Mouse (Mus musculus): Measurements from ENCODE around the gene Bak1.

Bak1 gene

DNA sequence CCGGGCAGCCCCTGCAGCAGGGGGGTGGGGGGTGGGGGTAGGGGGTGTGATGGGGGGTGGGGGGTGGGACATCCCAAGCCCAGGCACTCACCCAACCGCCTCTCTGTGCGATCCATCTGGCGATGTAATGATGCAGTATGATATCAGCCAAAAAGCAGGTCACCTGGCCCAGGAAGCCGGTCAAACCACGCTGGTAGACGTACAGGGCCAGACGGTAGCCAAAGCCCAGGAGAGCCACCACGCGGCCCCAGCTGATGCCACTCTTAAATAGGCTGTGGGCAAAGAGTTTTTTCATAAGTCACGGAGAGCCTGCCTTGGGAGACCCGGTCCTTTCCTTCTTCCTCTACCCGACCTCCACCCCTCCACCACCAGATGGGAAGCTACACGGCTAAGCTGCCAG is 7.7 kb downstream of the Bak1 start:
- no peak for DNase-seq (ENCODE audit: low spot score)

DNA sequence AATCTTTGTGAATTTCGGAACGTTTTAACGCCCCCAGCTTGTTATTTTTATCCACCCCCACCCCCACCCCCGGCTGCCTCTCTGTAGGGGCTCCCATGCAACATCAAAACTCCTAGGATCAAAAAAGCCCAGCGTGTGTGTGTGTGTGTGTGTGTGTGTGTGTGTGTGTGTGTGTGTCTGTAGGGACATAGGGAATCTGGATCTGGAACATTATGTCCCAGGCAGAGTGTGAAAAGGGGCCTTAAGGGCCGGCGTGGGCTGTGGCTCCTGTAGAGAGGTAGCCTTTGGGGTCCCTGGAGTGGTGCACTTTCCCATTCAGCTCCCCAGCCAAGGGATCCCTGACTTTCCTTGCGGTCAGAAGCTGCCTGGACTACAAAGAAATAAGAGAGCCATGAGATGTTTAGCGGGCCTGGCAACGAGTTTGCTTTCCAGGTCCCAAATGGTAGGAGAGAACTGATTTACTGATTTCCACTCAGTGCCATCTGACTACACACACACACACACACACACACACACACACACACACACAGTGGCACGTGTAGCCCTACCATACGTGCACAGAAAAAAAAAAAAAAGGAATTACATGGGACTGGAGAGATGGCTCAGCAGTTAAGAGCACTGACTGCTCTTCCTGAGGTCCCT is 10.1 kb downstream of the Bak1 start:
- DNase-seq (ENCODE audit: low spot score), result no peak

DNA sequence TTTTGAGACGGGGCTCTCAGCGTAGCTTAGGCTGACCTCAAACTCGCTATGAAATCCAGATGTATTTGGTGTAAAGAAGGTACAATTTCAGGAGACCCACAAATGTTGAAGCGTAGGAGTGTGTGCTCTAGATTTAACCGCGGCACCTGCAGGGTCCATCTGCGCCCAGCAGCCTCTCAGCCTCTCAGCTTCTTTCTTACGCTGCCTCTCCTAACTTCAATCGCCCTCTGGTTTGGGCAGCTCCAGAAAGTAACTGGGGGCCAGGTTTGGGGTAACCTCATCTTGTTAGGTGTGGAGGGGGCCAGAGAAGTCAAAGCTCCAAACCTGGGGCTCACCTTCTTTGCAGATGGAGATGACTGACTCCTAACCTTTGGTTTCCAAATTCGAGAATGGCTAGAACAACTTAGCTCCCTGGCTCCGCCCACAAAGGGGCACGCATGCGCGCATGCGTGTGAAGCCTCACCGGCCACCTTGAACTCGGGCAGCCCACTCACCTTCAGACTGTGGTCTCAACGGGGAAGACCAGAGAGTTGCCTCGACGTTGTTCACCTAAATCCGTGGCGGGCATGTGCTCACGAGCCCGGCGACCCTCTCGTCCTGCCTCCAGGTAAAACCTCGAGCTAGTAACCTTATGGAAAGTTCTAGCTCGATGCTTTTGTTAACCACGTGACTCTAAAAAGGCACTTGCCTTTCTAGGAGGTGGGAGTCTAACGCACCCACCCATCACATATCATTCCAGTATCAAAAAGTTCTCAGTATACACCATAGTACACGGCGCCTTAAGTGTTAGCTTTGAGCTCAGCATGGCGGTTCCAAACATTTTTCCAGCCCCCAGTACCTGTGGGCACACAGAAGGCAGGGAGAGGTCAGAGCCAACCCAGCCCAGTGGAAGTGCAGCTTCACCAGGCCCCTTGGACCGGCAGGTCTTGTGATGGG is 11.0 kb downstream of the Bak1 start:
- DNase-seq (ENCODE audit: low spot score), result peak; percentile 72

DNA sequence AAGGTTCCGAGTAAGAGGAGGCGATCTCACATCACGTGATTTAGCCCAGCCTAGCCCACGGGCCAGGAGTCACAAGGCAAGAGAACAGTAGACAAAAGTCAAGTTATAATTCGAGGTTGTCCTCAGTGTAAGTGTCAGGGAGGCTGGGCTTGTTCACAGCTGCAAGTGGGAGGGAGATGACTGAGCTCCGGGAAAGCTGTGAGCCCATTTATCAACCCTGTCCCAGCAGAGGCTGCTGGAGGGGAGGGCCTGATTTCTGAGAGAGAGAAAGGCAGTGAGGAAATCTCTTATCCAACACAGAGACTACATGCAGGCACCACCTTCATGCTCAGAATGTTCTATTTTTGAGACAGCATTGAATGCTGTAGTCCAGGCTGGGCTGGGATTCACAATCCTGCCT is 15.9 kb downstream of the Bak1 start:
- peak; percentile 62 for DNase-seq (ENCODE audit: low spot score)

DNA sequence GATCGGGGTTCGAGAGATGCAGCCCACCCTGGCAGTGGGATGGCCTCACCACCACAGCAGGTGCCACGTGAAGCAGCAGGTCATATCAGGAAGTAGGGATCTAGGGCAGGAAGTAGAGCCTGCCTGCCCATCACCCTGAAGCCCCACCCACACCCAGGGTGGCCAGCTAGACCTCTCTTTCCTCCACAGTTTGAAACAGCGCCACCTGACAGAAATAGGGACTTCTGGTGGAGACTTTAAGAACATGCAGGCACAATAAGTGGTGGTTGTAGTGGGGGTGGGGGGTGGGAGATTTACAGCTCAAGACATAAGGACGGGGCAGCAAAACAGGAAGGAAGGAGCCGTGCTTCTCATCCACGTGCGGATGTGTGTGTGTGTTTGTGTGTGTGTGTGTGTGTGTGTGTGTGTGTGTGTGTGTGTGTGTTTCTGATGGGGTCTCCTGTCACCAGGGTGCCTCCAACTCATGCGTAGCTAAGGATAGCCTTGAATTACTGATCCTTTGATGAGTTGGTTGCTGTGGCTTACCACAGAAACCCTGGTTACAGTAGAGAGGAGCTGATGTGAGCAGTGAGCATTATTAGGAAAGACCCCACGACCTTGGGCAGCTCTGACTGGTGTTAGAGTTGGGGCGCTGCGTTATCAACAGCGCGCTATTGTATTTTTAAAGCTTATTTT is 16.7 kb downstream of the Bak1 start:
- no peak for DNase-seq (ENCODE audit: low spot score)

DNA sequence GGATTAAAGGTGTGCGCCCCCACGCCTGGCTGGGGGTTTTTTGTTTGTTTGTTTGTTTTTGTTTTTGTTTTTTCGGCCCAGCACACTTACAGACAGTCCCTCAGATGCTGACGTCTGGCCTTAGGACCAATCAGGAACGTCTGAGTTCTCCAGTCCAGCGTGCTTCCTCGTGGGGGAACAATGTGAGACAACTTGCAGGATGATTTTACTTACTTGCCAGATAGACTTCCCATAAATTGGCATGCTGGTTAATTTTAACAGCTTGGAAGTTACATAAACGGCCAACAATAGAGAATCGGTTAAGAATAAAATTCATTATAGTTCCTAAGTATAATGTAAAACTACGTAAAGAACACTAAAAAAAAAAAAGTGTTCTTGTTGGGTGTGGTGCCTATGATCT is 17.6 kb downstream of the Bak1 start:
- DNase-seq (ENCODE audit: low spot score), result no peak

DNA sequence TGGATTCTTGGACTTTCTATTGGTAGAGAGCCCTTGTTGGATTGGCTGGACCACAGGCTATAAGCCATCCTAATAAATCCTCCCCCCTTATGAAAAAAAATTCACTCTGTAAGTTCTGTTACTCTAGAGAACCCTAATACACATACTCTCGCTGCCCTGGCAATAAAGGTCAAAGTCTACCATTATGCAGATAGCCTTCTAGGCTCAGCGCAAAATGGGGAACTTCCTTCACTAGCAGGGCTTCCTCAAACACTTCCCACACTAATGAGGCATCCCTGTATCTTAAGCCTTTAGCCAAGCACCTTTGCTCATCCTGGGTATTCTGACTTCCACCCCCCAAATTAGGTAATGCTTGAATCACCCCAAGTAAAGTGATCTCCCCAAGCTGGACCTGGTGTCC is 20.5 kb downstream of the Bak1 start:
- no peak for DNase-seq (ENCODE audit: low spot score)

DNA sequence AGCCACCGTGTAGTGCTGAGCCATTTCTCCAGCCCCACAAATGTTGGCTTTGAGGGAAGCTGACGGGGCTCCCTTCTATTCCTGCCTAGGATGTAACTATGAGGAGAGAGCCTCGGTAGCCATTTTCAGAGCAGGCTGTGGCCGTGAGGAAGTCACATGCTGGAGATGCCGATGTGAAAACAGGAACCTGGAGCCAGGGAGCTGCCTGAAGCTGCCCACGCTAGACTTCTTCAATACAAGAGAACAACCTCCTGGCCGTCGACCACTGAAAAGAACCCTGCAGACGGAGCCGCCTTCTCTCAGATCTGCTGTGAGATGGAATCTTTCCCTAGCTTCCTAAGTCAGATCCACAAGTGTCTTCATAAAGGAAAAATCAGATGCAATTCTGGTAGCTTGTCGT is 23.2 kb downstream of the Bak1 start:
- DNase-seq (ENCODE audit: low spot score), result no peak

DNA sequence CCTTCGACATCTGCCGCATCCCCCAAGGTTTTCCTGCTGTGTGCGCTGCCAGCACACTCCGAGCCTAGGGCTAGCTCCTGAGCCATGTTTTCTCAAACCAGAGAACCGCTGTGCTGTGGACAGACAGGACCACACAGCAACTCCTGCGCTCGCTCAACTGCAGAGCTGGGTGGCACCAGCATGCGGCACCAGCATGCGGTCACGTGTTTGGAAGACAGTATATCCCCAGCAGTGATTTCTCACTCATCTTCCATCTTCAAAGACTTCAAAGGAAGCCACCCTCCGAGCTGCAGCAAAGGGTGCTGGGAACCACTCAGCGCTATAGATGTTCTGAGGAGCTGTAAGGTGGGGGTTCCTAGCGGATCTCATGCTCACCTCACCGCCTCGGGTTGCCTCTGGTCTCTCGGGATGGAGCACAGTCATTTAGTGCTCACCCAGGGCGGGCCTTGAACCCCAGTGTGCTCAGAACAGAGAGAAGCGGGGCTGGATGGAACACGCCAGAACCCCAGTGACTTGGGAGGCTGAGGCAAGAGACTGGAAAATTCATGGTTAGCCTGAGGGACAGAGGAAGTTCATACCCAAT is 23.8 kb downstream of the Bak1 start:
- DNase-seq (ENCODE audit: low spot score), result no peak

DNA sequence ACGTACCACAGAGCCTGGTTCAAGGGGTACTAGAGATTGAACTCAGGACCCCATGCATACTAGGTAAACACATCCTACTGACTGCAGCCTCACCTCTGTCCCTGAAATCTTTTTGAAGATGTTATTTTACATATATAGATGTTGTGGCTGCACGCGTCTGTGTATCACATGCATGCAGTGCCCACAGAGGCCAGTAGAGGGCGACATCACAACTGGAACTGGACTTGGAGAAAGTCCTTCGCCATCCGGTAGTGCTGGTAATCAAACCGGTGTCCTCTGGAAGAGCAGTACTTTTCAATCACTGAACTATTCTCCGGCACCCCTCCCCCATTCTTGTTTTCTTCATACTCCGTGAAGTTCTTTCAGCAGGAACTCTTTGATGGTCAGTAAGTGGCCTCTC is 24.4 kb downstream of the Bak1 start:
- DNase-seq (ENCODE audit: low spot score), result no peak

DNA sequence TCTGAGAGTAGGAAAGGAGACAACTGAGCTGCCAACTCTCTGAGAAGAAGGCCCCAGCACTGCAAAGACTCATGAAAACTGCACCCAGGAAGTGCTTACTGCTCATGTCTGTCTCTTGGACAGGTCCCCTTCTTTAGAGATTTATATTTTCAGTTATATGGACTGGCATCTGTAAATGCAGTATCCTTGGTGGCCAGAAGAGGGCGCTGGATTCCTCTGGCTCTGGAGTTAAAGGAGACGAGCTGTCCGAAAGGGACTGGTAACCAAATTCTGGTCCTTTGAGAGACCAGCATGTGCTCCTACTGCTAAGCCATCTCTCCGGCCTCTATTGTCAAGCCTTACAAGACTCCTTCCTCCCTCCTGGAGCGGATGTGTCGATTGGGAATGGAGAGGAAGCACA is 26.9 kb downstream of the Bak1 start:
- no peak for DNase-seq (ENCODE audit: low spot score)

DNA sequence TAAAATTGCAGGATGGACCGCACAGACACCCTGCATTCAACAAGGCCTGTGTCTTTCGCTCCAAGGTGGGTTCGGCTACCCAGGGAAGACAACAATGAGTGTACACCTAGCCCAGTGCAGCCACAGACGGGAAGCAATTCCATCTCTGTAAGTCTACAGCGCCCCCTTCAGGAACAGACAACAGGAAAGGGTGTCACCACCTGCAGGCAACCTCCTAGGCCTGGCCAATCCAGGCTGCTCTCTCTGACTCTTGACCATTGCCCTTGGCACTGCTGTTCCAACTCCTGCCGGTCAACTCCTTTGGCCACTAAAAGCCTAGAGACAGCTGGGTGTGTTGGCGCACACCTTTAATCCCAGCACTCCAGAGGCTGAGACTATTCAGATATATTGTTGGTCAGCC is 27.7 kb downstream of the Bak1 start:
- DNase-seq (ENCODE audit: low spot score), result no peak

DNA sequence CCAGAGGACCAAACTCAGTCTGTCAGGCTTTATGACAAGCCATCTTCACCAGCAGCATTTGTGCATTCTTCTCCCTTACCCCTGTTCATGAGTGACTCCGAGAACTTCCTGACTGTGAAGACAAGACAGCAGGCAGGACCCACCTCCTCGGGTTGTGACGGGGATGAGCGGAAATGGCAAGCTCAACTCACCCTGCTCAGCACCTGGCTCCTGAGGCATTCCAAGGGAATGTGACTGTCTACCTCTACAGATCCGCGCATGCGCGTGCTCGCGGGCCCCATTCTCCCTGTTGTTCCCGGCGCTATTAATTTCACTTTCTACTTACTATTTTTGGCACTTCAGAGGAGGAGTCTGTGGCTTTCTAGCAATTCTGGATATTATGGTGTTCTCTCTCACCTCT is 28.8 kb downstream of the Bak1 start:
- peak; percentile 43 for DNase-seq (ENCODE audit: low spot score)

DNA sequence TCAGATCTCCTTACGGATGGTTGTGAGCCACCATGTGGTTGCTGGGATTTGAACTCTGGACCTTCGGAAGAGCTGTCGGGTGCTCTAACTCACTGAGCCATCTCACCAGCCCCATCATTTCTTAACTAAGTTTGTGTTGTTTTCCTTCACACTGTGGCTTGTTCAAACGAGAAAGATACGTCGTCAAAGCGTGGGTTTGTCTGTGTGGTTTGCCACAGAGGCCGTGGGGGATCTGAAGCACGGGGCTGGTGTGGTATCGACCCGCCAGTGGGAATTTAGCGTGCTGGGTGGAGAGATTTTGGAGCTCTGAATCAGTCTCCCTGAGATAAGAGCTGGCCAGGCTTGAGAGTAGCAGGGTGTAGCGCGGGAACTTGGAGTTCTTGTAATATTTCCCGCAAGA is 30.5 kb downstream of the Bak1 start:
- no peak for DNase-seq (ENCODE audit: low spot score)

DNA sequence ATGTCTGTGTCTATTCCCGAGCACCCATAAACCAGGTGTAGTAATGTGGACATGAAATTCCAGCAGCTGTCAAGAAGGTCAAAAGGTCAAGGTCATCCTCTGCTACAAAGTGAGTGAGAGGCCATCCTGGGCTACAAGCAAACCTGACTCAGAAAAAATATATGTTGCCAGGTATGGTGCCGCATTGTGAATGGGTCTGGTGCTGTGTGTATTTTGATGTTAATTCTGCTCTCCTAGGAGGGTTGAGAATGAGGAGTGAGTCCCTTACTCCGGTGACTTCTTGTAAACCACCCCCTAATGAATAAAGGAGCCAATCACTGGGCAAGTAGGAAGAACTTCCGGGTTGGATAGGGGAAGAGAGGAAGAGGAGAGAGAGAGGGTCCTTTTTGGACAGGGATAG is 31.1 kb downstream of the Bak1 start:
- no peak for DNase-seq (ENCODE audit: low spot score)

DNA sequence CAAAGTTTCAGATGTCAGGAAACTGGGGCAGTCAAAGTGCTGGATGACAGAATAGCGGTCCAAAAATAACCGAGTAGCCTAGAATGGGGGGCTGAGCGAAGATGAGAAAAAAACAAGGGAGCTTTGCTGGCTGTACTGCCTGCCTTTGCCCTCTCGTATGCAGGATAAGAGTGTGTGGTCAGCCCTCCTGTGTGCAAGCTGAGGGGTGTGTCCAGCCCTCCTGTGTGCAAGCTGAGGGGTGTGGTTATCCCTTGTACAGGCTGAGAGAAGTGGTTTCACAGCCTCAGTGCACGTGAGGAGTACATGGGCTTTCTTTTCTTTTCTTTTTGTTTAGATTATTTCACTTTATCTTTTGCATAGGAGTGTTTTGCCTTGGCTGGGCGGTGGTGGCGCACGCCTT is 33.2 kb downstream of the Bak1 start:
- DNase-seq (ENCODE audit: low spot score), result no peak

DNA sequence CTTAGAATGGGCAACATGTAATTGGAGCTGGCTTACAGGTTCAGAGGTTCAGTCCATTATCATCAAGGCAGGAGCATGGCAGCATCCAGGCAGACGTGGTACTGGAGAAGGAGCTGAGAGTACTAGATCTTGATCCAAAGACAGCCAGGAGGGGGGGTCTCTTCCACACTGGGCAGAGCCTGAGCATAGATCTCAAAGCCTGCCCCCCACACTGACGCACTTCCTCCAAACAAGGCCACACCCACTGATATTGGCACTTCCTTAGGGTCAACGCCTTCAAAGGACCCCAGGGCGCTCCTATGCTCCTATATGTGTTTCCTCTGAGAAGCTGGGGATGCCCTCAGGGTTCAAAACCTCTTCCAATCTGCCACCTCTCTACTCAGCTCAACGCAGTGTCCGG is 33.8 kb downstream of the Bak1 start:
- DNase-seq (ENCODE audit: low spot score), result no peak

DNA sequence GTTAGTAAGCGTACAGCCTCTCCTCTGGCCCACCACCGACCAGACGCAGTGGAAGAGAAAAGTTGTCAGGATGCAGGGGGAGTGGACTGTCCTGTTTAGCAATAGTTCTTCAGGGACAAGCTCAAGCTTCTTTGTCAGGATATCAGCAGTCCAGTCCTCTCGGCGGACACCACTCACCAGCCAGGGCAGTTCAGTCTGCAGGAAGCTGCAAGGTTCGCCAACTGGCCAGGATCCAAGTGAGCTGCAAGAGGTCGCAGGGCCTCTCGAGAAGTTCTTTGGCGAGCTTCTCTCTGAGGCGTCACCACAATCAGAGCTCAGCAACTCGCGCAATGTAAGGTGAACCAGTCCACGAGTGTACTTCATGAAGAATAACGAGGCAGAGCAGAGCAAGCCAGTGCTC is 34.4 kb downstream of the Bak1 start:
- DNase-seq (ENCODE audit: low spot score), result no peak

DNA sequence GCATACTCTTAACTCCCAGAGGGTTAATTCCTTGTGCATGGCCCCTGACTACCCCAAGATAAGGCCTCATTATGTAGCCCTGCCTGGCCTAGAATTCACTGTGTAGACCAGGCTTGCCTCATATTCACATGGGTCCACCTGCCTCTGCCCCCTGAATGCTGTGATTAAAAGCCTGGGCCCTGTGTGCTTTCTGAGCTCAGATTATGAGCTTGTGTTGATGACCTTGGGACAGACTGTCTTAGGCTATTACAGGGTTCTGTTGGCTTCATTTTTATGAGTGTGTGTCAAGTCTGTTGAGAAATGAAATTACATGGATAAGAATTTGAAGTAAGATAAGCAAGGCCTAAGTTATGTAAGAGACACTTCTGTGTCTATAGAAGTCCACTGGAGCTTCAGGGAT is 38.3 kb downstream of the Bak1 start:
- no peak for DNase-seq (ENCODE audit: low spot score)

DNA sequence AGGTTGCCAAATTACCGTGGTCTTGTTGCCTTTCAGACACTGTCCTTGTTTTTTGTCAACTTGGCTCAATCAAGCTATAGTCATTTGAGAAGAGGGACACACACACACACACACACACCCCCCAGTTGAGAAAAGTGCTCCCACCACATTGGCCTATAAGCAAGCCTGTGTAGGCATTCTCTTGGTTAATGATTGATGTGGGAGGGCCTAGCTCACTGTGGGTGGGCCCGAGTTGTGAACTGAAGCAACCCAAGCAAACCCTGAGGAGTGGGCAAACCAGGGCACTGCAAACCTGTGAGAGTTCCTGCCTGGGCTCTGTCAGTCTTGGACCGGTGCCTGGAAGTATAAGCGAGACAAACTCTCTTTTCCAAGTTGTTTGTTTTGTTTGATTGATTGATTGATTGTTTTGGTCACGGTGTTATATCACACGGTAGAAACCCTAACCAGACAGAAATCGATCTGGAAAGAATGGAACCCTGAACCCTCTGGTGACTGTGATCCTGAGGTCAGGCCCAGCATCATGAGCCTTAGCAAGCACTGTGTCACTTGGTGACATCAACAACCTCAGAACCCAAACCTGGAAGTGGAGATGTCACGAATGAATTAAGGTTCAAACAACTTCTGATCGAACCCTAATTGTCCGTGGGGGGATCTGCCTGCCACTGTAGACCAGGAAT is 43.2 kb downstream of the Bak1 start:
- no peak for DNase-seq (ENCODE audit: low spot score)

DNA sequence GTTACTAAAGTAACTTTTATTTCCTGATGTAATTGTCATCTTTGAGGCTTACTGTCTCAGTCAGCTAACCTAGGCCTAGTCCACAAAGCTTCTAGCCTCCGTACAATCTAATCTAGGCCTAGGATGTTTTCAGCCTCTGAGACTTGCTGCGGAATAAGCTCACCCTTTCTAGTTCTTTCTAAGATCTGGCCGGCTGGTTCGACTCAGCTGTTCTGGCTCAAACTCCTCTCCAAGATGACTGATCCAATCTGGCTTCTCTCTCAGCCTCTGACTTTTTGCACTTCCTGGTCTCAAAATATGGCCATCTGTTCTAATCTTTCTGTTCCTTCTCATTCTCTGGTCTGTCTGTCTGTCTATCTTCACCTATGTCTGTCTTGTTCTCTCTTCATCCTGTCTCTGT is 45.4 kb downstream of the Bak1 start:
- DNase-seq (ENCODE audit: low spot score), result no peak

DNA sequence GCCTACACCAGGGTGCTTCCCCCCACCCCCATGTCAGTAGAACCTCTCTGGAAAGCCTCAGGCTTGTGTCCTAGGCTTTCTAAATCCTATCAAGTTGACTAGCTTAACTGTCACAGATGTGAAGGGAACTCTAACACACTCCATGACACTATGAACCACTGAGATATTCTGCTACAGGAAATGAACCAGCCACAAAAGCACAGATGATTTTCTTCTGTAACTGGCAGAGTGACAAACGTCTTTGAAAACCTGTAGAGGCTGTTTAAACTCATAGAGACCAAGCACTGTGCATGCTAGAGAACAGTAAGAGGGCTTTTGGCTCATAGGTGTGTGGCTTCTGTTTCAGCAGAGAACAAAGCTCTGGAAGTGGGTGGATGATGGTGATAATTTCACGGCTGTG is 47.8 kb downstream of the Bak1 start:
- DNase-seq (ENCODE audit: low spot score), result no peak

Measured in left cerebral cortex, adult 11 months (tissue).